Mouse (Mus musculus): ENCODE measurements around the gene Olfr1469.
"Not testable (repeated sequence)": the region's sequence is repeated elsewhere in the genome, so short reads cannot be mapped to it uniquely, and the experiment has no call there.

The Olfr1469 gene

DNA sequence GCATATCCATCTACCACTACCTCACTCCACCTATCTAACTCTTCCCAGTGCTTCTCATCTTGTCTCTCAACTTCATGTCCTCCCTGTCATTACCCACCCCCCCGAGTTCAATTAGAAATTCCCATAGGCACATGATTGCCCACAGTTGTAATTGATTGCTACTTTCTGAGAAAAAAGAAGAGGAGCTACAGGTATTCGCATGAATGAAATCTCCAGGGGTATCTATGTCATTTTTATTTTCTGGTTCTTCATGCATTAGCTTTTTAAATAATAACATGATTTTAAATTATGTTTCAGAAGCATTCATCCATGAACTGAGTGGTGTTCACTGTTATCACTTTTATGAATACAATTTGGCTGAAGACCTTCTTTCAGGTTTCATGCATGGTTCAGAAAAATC, at the start of gene Olfr1469:
Gene Olfr1469, plus strand, starts transcription at position 301 of the 400 bp plus-strand sequence.
- DNase-seq (ENCODE audit: low spot score), result no peak

DNA sequence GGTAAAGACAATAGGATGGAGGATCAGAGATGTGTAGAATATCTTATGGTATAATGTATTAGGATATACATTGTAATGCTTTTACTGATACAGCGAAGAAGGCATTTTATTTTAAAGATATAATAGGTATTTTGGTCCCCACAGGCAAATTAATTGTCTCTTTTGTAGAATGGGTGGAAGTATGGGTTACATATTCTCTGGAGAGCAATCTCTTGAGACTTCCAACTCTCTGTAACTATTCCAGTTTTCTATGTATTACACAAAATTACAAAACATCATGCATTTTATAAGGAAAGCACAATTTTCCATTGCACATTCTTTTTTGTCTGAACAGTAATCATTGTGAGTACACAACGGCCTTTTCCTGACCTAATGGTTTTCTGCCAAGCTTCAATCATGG, 45.7 kb upstream of the Olfr1469 start, which contains the start of gene Olfr1467:
Gene Olfr1467, plus strand, starts transcription at position 301 of the 400 bp plus-strand sequence.
- no peak for DNase-seq (ENCODE audit: low spot score)

DNA sequence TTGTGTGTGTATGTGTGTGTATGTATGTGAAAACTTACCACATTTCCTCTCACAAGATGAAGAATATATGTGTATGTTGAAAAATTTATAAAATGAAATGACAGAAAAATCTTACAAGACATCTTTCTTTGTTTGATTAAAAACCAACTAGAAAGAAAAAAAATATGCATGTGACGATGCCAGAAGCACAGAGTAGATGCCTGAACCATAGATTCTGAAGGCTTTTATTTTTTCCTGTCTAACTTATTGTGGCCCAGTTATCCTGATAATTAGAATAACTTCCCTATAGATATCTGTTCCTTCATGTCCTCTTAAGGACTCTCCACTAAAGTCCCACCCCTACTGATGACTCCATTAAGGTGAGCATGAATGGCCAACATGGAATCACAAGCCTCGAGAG, 35.5 kb downstream of the Olfr1469 start, which contains the start of gene Olfr1471:
Gene Olfr1471, plus strand, starts transcription at position 301 of the 400 bp plus-strand sequence.
- DNase-seq (ENCODE audit: low spot score), result not testable (repeated sequence)

DNA sequence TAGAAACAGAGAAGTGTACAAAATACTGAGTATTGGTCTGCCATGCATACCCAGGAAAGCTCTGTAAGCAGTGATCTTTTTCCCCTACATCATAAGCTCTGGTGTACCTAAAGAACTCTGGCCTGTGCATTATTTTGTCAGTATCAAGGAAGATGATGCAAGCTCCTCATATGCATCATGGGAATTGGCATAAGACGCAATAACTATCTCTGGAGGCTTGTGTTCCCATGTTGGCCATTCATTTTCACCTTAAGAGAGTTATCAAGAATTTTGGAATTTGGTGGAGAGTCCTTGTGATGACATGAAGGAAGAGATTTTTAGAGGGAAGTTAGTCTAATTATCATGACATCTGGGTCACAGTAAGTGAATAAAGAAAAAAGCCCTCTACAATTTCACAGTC, 48.3 kb downstream of the Olfr1469 start, which contains the start of gene Olfr1472:
Gene Olfr1472, minus strand, starts transcription at position 101 of the 400 bp plus-strand sequence.
- no peak for DNase-seq (ENCODE audit: low spot score)

Measured in T-cell, adult 2 months (primary cell).